Mouse (Mus musculus) heart, adult 8-10 months (tissue): ENCODE measurements around the gene Specc1l. TPM values are rescaled to one million over a fixed set of nuclear protein-coding genes. Genes with fewer than 3 reads are reported as not detected.

ENCODE experiments used
- DNase-seq: peaks from one replicate; pipeline ENCODE4 v3.0.0; 2022; ENCODE audit warnings: low spot score
- total RNA-seq, 4 experiments: library from RNA; stranded (reverse); gene quantifications; 2 replicates each; pipeline ENCODE4 v1.2.4; 2022

Gene Specc1l
- 10 to 100 TPM; 41.2 to 50.7 (median 45.0) TPM for total RNA-seq

DNA sequence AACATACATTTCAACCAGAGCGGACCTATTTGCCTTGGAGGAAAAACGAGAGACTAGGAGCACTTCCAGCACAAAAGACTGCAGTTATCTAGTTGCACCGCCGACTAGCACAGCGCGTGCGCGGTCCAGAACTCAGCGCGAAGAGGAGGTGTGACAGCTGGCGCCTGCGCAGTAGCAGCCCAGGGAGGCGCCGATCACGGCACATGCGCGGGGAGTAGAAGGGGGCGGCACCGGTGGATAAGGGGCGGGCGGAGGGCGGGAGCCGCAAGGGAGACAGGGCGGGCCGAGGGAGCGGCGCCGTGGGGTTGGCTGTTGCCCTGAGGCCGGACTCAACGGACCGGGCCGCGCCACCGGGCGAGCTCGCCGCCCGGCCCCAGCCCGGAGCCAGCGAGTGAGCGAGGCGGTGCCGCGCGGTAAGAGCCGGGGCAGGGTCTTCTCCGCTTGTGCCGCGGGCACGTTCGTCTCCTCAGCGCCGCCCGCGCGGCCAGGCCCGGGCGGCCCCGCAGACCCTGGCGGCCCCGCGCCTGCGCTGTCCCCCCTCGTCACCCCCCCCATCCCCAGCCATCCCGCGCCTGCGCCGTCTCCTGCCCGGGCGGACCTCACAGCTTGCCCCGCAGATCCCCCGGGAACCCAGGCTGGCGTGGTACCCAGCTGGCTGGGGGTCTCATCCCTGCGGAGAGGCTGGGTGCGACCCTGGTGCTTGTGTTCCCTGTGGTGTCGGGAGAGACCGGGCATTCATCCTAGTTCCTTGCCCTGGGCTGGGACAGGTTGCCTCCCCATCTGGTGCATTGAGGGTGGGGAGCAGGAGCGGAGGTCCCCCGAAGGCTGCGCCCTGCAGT, at the start of gene Specc1l:
Specc1l (plus strand) TSS at position 267 of the 839 bp plus-strand sequence.
- DNase-seq: peak; percentile 93

DNA sequence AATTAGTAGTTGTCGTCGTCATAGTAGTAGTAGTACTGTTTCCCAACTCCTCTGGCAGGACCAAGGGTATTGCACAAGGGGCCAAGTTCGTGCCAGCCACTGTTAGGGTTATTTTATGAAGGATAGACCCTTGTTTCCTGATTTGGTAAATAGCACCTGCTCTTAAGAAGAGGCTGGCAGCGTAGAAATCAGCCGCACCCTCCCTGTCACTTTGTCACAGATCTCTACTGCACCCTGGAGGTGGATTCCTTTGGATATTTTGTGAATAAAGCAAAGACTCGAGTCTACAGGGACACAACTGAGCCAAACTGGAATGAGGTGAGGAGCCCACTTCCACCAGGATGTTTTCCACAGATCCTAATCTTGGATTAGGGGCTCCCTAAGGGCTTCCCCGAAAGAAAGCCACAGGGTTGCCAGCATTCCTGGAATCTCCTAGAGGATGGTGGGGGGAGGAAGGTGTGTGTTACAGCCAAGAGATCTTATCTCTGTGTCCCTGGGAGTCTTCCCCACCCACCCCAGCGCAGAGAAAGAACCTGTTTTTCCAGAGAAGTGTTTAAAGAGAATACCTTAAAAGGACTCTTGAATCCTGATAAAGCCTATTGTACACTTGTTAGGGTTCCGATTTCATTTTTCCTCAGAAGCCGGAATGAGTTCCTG, 45.9 kb upstream of the Specc1l start:
- DNase-seq: no peak

DNA sequence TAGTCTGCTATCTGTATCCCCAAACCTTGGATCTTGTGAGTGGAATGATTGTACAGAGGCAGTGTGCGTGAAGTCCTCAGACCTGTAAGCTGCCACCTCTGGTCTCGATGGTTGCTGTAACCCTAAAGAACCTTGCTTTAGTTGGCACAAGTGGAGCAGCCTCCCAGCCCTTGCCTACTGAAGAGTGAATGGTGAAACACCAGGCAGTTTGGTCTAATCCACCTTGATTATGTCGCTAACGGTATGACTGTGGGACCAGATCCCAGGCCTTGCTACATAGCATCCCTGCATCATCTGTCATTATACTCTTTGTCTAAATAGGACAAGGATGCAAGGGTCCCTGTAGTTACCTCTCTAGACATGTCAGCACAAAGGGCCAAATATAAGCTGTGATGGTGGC, 45.3 kb upstream of the Specc1l start:
- no peak for DNase-seq

DNA sequence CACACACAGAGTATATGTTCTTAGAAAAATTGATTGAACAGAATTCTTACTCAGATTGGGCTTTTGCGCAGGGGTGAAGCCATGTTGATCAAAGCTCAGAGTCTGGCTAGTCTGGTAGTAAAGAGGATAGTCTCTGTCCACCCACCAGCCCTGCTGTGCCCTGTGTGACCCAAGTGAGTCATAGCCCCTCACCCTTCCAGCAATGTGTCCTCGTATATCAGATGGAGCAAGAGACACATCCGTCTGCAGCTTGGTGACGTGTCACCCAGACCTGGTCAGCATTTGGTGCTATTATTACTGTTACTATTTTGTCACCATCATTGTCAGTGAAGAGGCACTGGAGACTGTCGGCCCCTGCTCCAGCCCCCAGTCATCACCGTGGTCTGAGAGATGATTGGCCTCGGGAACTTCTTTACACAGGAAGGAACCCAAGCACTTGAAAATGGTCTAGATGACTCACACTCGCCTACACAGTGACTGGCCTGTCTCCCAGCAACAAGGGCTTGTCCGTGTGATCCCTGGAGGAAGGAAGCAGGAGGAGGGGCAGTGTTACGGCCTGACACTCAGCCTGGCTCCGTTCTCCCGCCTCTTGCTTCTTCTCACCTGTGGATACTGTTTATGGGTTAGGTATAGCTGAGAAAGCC, 41.5 kb upstream of the Specc1l start:
- peak; percentile 70 for DNase-seq

DNA sequence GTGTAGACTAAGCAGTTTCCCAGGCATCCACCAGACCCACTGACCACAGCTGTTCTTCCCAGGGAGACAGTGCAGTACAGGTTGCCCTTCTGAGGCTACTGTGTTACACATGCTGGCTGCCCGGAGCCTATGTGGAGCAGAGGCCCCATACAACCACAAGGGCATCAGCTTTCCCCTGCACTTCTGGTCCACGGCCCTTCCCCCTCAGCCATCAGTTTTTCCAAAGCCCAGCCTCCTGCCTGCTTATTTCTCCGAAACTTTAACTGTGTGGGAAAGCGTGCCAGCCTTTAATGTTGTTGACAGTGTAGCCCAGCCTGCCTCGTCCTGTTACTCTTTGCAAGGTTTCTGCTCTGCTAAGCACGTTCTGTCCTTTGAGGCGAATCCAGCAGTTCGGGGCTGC, 38.8 kb upstream of the Specc1l start:
- DNase-seq: no peak

DNA sequence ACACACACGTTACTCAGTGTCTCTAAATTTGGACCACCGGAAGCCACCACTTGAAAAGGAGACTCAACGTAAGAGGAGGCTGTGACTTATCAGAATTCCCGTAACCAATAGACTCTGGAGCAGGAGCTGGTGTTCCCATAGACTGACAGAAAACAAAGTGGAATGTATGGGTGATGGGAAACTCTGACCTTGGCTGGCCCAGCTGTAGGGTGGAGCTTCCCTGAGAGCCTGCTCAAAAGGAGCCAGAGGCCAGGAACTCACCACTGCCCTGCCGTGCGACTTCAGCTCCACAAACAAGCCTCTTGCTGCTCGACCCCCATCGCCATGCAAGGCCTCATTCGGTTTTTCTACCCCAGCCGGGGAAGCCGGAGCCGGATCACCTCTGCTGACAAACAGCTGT, 38.2 kb upstream of the Specc1l start:
- no peak for DNase-seq

DNA sequence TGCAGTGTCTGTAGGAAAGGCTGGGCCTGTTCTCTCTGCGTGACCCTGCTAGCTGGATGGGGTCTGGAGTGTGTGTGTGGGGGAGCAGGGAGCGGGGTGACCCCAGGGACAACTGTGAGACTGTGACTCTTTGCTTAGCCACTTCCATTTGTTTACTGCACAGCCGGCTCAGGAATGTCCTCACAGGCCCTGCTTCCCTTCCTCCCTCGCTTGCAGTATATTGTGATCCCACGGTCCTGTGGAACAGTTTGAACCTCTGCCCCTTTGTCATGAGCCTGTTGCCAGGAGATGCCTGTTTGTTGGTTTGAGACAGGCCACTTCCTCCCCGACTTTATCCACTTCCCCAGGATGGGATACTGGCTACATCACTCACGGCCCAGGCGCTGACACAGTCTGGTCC, 35.4 kb upstream of the Specc1l start:
- DNase-seq: peak; percentile 28

DNA sequence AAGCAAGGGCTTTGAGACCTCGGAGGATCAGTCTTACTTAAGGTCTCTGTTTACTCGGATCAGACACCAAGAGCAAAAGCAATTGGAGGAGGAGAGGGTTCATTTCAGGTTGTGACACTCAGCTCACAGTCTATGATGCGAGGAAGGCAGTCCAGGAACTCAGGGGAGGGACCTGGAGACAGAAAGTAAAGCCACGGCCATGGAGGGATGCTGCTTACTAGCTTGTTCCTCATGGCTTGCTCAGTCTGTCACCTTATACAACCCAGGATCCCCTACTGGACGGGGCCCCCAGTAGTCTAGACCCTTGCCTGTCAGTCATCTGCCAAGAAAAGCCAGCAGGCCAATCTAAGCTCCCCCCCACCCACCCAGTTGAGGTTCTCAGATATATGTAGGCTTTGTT, 33.0 kb upstream of the Specc1l start:
- no peak for DNase-seq

DNA sequence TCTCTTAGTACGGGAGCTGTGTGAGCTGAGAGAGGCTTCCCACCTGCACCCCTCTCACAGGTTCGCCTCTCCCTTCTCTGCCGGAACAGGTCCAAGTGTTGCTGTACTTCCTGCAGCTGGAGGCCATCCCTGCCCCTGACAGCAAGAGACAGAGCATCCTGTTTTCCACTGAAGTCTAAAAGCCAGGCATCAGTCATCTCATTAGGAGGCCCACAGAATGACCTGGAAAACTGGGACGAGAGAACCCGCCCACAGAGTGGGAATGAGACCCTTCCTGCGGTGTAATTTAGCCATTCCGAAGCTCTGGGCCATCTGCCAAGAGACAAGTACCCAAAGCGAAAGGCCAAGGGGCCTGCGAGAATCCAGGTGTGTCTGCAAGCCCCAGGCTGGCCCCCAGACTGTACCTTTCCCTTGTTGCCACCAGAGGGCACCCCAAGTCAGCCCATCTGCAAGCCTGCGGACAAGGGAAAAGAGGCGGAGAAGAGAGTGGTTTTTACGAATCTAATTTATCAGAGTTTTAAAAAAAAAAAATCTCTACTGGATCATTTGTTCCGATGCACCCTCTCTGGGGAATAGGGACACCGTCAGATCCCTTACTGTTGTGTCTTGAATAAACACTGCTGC, 29.6 kb upstream of the Specc1l start:
- DNase-seq: peak; percentile 75

DNA sequence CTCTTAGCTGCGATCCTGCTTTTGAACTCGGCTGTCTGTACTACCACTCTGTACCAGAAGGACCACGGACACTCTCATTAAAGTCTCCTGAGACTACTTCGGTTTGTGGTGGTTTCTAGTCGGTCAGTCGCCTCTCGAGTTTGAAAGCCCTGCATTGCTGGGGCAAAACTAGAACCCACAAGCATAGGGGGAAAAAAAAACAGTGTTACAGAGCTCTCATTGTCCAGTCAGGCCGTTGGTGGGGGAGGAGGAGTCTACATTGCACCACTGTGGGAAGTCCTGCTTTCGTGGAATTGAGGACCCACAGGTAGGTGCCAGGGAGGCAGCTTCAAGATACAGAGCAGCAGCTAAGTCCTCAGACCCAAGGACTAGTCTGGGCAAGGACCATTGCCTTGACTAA, 27.0 kb upstream of the Specc1l start:
- no peak for DNase-seq

DNA sequence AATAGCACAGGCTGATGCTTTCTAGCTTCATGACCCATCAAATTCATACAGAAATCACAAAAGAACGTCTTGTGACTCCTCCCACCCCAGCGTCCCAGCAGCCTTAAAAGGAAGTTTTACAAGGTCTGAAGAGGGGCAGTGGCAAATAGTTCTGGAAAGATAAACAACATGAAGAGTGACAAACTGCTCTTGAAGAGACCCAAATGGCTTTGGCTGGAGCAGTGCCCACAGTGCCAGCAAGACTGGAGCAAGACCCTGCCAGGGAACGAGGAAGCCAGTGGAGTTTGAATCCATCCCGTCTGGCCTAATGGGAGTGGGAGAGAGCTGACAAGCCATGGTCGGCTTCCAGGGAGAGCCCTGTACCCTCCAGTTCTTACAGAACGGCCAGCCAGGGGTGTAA, 25.3 kb upstream of the Specc1l start:
- DNase-seq: no peak

DNA sequence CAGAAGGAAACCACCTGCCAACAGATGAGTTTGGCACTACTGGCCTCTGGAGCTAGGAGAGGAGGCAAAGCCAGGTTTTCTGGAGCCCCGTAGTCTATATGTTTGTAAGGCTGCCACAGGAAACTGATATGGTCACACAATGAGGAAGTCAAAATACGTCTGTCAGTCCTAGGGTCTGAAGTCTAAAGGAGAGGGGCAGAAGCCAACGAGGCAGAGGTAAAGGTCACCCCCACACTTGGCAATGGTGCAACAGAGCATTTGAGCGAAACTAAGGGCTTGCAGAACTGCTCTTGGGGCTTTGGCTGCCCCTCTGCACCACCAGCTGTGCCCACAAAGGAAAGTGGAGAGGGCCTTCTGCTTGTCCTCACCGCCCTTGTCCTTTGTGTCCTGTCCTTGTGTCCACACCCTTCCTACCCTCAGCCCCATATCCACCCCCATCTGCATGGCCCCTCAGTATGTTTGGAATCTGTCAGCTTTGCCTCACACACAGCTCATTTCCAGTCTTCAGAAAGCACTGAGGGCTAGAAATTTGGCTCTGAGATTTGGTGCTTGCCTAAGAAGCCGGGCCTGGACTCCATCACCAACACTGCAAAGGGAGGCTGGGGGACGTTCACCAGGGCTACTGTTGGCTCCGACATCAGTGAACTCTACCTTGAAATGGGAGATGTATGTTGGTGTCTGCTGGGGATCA, 24.4 kb upstream of the Specc1l start:
- DNase-seq: no peak

DNA sequence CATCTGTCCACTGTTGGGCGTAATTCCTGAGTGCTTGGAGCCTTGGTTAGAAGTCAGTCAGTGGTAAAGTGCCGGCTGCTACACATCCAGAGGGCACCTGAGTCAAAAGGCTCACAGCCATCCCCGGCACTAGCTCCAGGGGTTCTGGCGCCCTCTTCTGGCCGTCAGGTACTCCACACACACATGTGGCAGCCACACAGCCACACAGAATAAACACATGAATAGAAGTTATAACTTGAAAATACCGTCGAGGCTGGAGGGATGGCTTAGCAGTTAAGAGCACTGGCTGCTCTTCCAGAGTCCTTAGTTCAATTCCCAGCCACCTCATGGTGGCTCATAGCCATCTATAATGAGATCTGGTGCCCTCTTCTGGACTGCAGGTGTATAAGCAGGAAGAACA, 20.2 kb upstream of the Specc1l start:
- DNase-seq: no peak

DNA sequence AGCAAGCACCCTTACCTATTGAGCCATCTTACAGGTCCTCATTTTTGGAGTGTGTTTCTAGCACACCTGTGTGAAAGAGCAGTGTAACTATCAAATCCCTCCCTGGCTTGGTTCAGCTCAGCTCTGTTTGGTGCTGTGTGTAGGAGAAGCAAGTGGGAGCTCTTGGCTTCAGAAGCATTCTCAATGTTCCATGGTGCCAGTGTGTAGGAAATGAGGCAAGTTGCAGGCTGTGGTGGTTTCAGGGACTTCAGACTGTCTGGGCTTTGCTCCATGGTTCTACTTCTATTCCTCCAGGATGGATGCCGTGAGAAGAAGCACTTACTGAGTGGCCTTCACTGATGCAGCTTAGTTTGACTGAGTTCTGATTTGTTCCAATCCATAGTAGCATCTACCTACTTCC, 14.1 kb upstream of the Specc1l start:
- no peak for DNase-seq

DNA sequence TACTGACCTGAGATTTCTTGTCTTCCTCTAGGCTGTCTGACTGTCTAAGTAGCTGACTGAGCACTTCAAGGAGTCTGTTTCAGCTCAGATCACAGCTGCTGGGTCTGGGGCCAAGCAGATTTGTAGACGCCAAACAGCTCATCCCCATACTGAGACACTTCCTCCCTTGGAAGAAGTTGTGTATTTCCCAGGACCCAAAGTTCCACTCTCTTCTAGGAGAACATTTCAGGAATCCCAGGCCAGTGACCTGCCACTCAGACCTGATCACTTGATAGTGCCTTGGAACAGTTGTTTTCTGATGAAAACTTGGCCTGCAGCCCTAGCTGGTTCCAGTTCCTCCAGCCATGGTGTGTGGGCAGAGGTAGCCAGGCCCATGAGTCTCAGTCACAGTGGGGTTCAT, 11.1 kb upstream of the Specc1l start:
- DNase-seq: no peak

DNA sequence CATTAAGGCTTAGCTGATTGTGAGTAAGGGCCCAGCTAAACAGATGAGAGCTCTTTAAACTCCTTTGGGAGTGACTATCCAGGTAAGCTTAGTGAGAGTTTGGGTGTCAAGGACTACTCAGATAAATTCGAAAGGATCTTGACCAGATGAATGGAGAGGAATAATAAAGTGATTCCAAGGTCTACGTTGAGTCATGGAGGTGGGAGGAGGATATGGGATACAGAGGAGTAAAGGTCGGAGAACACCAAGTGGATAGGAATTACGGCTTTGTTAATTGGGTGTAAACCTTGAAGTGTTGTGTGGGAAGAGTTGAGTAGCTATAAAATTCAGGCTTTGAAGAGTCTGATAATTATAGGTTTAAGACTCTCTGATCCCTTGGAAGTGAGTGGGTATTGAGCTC, 5.7 kb upstream of the Specc1l start:
- DNase-seq: no peak

DNA sequence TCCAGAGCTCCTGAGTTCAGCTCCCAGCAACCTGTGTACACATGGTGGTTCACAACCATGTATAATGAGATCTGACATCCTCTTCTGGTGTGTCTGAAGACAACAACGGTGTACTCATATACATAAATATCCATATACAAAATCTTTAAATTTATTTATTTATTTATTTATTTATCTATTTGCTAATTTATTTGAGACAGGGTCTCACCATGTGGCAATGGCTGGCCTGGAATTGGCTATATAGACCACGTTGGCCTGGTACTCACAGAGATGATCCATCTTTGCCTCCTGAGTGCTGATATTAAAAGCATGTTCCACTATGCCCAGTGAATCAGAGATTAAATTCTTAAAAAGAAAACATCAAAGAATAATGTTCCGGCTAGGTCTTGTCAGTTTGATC, 1.0 kb upstream of the Specc1l start:
- DNase-seq: no peak

DNA sequence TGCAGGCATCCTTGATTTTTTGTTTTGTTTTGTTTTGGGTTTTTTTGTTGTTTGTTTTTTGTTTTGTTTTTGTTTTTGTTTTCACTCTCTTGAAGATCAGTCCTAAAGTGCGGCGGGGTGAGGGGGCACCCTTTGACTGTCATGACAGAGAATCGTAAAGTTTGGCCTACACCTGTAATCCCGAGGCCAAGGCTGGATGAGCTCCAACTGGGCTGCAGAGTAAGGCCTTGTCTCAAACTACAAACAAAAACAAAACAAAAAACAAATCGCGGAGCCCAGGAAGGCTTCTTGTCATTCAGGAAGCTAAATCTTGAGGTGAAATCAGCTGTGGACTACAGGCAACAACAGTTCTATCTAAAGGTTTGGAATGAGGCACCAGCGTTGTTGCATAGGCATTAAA, 1.1 kb downstream of the Specc1l start:
- DNase-seq: no peak

DNA sequence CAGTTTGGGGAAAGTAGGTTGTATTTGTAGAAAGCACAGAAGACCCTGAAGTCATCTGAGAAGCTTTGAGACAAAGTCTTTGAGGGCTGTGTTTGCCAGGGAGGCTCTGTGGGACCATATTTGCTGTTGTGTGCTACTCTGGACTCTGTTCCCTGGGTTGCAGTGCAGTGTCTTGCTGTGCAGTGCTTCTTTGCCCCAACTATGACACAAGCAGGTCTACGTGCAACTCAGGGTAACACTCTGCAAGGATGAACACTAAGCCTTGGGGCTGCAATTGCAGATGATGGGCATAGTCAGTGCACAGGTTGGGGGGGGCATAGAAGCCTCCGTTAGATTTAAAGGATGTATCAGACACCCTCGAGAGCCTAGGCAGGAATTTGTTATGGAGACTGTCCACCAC, 8.8 kb downstream of the Specc1l start:
- DNase-seq: no peak

DNA sequence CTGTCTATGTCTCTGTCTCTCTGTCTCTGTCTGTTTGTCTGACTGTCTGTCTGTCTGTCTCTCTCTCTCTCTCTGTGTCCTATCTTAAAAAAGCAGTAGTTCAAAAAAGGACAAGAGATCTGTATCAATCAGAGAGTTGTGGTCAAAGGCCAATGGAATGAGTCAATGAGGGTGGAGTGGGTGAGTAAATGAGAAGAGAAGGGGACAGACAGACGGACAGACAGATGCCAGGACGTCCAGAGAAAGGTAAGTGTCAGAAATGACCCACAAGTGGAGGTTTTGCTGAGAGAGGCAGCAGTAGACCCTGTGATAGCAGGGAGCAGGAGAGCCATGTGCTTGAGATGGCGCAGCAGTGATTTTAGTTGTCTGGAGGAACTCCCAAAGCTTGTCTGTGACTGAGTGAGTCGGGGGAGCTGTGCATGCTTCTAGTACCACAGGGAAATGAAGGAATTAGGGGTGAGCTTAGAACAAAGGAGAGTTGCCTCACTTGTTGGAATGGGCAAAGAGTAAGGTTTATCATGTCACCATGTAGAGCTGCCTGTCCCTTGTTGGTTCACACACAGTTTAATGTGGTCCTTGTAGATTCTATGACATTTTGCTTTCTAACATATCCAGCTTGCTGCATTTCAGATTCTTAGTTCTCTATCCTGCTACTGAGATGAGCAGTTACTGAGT, 10.2 kb downstream of the Specc1l start:
- no peak for DNase-seq

DNA sequence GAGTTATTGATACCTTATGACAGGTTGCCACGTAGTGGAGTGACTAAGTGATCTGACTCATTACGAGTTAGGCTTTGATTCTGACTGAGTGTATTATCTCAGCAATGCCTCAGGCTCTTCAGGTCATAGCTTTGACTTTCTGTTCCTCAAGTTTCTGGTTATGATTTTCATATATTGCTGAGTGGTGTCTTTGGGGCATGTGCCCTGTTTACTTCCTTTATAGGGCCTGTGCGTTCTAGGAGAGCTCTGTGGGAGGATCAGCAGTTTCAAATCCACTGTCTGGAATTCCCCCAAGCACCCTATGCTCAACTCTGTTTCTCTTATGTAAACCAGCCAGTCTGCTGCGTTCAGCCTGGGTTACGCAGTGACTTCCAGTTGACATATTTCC, 10.7 kb downstream of the Specc1l start:
- peak; percentile 48 for DNase-seq
